Mouse (Mus musculus): ENCODE results near the gene Hist1h2ac. TPM values are rescaled to one million over a fixed set of nuclear protein-coding genes. Genes with fewer than 3 reads are reported as not detected.
A peak's percentile ranks its signal among the peaks of the same experiment; 100 is the strongest.
"Not testable (repeated sequence)": the region's sequence is repeated elsewhere in the genome, so short reads cannot be mapped to it uniquely, and the experiment has no call there.

The Hist1h2ac gene
- total and polyA plus RNA-seq, 3 experiments: 0.57 to 1.6 (median 1.3) TPM

GRCm38 (mm10) chr13:23685966-23686365 is 2.2 kb upstream of the Hist1h2ac start:
- Histone ChIP-seq H3K79me2 (replicated peaks; ENCODE audit: control insufficient read depth, insufficient read depth, low read length) (no peaks in the 10 kb centered on the region; the same call in 1 of the 2 replicates), H3K9ac (ENCODE audit: low read depth, low read length) (peak overlapping the region; percentile 79; the same call in 1 of the 2 replicates), H3K27ac (0 out of 2 replicates have a peak overlapping the region, but pooled peaks have one; percentile 21), H3K27me3 (ENCODE audit: control insufficient read depth, insufficient read depth, low read length) (no peaks in the 10 kb centered on the region), H3K4me3 (peak overlapping the region; percentile 24), H3K36me3 (ENCODE audit: control insufficient read depth, insufficient read depth, low read length) (peaks cover 2% of the 10 kb centered on the region), H3K4me1 (ENCODE audit: control insufficient read depth, insufficient read depth, low read length) (peaks cover 1% of the 10 kb centered on the region; the same call in 1 of the 2 replicates)
- TF ChIP-seq CTCF (IDR thresholded peaks at IDR 0.05) (no peak), POLR2A (IDR thresholded peaks at IDR 0.05; ENCODE audit: insufficient read depth, low read depth, low read length) (no peak), EP300 (IDR thresholded peaks at IDR 0.05; ENCODE audit: insufficient read depth, low read depth, low read length) (no peak)
- DNase-seq: no peak
- intact Hi-C loops (cut with DNase I): loop anchor here (2.0 to 10.0 kb wide), 4 partner anchors 13 to 1931 kb away; partner anchors contain the start of genes Hist1h2ag, Hist1h2ak, Hist1h2bj and Hist1h2bn
- 32% methylated on average over 4 of the region's 4 CpGs for WGBS

GRCm38 (mm10) chr13:23685121-23685861 is 1.5 kb upstream of the Hist1h2ac start:
- DNase-seq: peak in 1 of 2 experiments; percentile 19
- WGBS: 4% methylated on average over 15 of the region's 15 CpGs

GRCm38 (mm10) chr13:23684295-23684945 is 672 bp upstream of the Hist1h2ac start:
- H3K4me3 ChIP-seq: peak overlapping the region; percentile 59
- H3K9ac ChIP-seq (ENCODE audit: low read depth, low read length): peak overlapping the region; percentile 77
- peak overlapping the region; percentile 90 for H3K27ac ChIP-seq
- H3K4me1 ChIP-seq (ENCODE audit: control insufficient read depth, insufficient read depth, low read length); H3K36me3 ChIP-seq (ENCODE audit: control insufficient read depth, insufficient read depth, low read length); H3K79me2 ChIP-seq (replicated peaks; ENCODE audit: control insufficient read depth, insufficient read depth, low read length); H3K27me3 ChIP-seq (ENCODE audit: control insufficient read depth, insufficient read depth, low read length): not testable (repeated sequence)
- intact Hi-C loops (cut with DNase I): loop anchor here (2.0 to 10.0 kb wide), 3 partner anchors 14 to 1930 kb away; partner anchors contain the start of genes Hist1h2ak, Hist1h2bn, Hist1h4c and Hist1h4k
- 1% methylated on average over 25 of the region's 37 CpGs for WGBS
- peak; percentile 34 to 41 for DNase-seq
- 0 out of 2 replicates have a peak, but pooled peaks have one; percentile 43 for TF ChIP-seq POLR2A (IDR thresholded peaks at IDR 0.05; ENCODE audit: insufficient read depth, low read depth, low read length)

More at GRCm38 (mm10) chr13:23685121-23685861, 1.5 kb upstream of the Hist1h2ac start:
- peaks cover 1% of the 10 kb centered on the region; the same call in 1 of the 2 replicates for H3K4me1 ChIP-seq (ENCODE audit: control insufficient read depth, insufficient read depth, low read length)
- peak overlapping the region; percentile 59 for H3K4me3 ChIP-seq
- TF ChIP-seq EP300 (IDR thresholded peaks at IDR 0.05; ENCODE audit: insufficient read depth, low read depth, low read length) (no peak), POLR2A (IDR thresholded peaks at IDR 0.05; ENCODE audit: insufficient read depth, low read depth, low read length) (no peak), CTCF (IDR thresholded peaks at IDR 0.05) (no peak)
- peak overlapping the region; percentile 90 for H3K27ac ChIP-seq
- H3K27me3 ChIP-seq (ENCODE audit: control insufficient read depth, insufficient read depth, low read length): no peaks in the 10 kb centered on the region
- intact Hi-C loops (cut with DNase I): loop anchor here (2.0 to 10.0 kb wide), 4 partner anchors 14 to 1930 kb away; partner anchors contain the start of genes Hist1h2ag, Hist1h2ak, Hist1h2bj and Hist1h2bn
- peak overlapping the region; percentile 79 for H3K9ac ChIP-seq (ENCODE audit: low read depth, low read length)
- H3K79me2 ChIP-seq (replicated peaks; ENCODE audit: control insufficient read depth, insufficient read depth, low read length): no peaks in the 10 kb centered on the region; the same call in 1 of the 2 replicates
- H3K36me3 ChIP-seq (ENCODE audit: control insufficient read depth, insufficient read depth, low read length): peaks cover 2% of the 10 kb centered on the region

- H3K79me2 ChIP-seq (replicated peaks; ENCODE audit: control insufficient read depth, insufficient read depth, low read length); DNase-seq; H3K27me3 ChIP-seq (ENCODE audit: control insufficient read depth, insufficient read depth, low read length); H3K4me1 ChIP-seq (ENCODE audit: control insufficient read depth, insufficient read depth, low read length); H3K36me3 ChIP-seq (ENCODE audit: control insufficient read depth, insufficient read depth, low read length): not testable (repeated sequence)
- peak overlapping the region; percentile 34; the same call in 1 of the 2 replicates for H3K27ac ChIP-seq
- intact Hi-C loops (cut with DNase I): loop anchor here (2.0 to 10.0 kb wide), 2 partner anchors 60 to 1928 kb away; partner anchors contain the start of genes Hist1h1e, Hist1h2ak, Hist1h2bn and Hist1h4k
- H3K9ac ChIP-seq (ENCODE audit: low read depth, low read length): peak overlapping the region; percentile 85; the same call in 1 of the 2 replicates
- 20% methylated on average over 14 of the region's 30 CpGs for WGBS
- H3K4me3 ChIP-seq: peak overlapping the region; percentile 41
Observed at GRCm38 (mm10) chr13:23682947-23683754, 597 bp downstream of the Hist1h2ac start.

GRCm38 (mm10) chr13:23682623-23682946 is 1.2 kb downstream of the Hist1h2ac start:
- intact Hi-C loops (cut with DNase I): loop anchor here (2.0 to 10.0 kb wide), 2 partner anchors 60 to 1928 kb away; partner anchors contain the start of genes Hist1h1e, Hist1h2ak, Hist1h2bn and Hist1h4k
- 35% methylated on average over 1 of the region's 1 CpGs for WGBS
- H3K9ac ChIP-seq (ENCODE audit: low read depth, low read length): no peak overlapping the region
- H3K36me3 ChIP-seq (ENCODE audit: control insufficient read depth, insufficient read depth, low read length): peaks cover 2% of the 10 kb centered on the region
- H3K79me2 ChIP-seq (replicated peaks; ENCODE audit: control insufficient read depth, insufficient read depth, low read length): no peaks in the 10 kb centered on the region
- TF ChIP-seq POLR2A (IDR thresholded peaks at IDR 0.05; ENCODE audit: insufficient read depth, low read depth, low read length) (no peak), EP300 (IDR thresholded peaks at IDR 0.05; ENCODE audit: insufficient read depth, low read depth, low read length) (no peak), CTCF (IDR thresholded peaks at IDR 0.05) (no peak)
- H3K4me1 ChIP-seq (ENCODE audit: control insufficient read depth, insufficient read depth, low read length): no peaks in the 10 kb centered on the region; the same call in 1 of the 2 replicates
- DNase-seq: no peak
- H3K27me3 ChIP-seq (ENCODE audit: control insufficient read depth, insufficient read depth, low read length): no peaks in the 10 kb centered on the region
- no peak overlapping the region for H3K27ac ChIP-seq
- no peak overlapping the region for H3K4me3 ChIP-seq

All from heart, adult 2 months (tissue).